Mouse (Mus musculus): ENCODE data around the gene Gm11060.

Gm11060 gene

DNA sequence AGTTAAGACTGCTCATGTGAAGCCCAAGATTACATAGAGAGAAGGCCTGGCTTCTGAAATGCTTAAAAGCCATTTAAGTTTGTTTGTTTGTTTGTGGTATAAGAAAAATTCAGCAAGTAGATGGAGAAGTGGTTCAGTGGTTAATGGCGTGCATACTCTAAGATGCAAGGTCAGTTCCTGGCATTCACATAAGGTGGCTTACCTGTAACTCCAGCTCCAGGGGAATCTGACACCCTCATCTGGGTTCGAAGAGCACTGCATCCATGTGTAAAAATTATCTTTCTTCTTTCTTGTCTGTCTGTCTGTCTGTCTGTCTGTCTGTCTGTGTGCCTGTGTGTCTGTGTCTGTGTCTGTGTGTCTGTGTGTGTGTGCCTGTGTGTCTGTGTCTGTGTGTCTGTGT lies at the start of gene Gm11060:
Gm11060 (plus strand) TSS at position 301 of the 400 bp plus-strand sequence.
- no peak for DNase-seq (ENCODE audit: low read depth, low spot score)

DNA sequence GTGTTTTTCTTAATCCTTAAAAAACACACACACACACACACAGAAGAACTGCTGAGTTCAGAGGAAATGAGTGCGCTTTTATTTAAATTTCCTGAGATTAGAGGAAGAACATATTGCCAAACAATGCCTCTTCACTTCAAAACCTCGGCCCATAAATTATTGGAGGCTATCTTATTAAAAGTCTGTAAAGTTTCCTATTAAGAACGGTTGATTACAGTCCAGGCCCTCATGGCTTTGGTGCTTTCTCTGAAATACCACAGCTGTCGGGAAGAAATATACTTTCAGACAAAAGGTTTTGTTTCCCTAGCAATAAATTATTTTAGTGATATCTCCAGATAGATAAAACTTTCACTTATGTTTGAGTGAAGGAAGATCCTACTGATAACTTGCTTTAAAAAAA lies 48.7 kb upstream of the Gm11060 start:
- DNase-seq (ENCODE audit: low read depth, low spot score): no peak

DNA sequence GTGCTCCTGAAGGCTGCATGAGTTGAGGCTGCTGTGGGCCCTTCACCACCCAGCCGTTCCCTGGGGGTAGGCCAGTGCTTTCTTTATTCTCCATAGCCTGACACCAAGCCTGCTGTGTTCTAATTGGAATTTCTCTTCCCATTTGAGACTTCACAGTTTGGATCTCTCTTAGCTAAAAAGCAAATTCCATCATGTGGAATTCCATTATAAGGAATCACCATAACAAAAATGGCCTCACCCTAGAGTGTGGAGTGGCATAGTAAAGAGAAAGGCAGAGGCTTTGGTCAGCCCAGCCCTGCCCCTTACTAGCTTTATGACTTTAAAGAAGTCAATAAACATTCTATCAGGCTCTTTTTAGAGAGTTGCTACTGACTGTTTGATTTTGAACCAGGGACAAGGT lies 43.5 kb upstream of the Gm11060 start:
- DNase-seq (ENCODE audit: low read depth, low spot score): peak; percentile 92

DNA sequence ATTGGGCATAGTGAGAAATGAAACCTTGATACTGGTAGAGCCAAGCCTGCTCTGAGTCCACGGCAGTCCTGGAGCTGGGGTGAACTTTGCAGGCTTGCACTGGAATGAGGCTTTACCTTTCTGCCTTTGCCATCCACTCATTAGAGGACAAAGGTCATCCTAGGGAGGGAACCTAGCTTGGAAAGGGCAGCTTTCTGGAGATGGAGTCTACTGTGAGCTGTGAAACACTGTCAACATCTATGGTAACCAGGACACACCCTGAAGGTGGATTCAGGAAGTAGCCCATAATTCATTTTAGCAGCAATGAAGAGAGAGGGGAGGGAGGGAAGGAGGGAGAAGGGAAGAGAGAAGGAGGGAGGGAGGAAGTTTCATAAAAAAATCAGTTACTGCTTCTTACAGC lies 36.3 kb upstream of the Gm11060 start:
- no peak for DNase-seq (ENCODE audit: low read depth, low spot score)

DNA sequence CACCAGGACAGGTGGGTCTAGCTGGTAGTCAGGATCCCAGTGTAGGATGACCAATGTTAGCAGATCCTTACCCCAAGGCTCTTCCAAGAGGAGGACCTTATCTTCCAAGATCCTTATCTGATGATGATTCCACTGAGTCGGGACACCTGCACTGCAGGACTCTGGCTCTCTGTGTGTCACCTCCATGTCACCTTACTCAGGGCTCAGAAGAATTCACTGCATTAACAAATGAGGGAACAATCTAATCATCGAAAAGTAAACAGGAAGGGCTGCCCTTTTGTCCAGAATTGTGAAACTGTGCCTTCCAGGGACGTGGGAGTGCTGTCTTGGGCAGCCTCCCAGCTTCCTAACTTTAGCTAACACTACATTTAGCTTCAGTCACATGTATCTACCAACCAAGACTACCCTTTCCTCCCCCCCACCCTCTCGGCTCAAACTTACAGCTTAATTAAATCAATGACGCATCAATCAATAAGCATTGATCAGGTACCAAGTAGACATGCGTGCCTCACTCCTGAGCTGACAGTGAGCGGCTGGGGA lies 33.2 kb upstream of the Gm11060 start:
- no peak for DNase-seq (ENCODE audit: low read depth, low spot score)

DNA sequence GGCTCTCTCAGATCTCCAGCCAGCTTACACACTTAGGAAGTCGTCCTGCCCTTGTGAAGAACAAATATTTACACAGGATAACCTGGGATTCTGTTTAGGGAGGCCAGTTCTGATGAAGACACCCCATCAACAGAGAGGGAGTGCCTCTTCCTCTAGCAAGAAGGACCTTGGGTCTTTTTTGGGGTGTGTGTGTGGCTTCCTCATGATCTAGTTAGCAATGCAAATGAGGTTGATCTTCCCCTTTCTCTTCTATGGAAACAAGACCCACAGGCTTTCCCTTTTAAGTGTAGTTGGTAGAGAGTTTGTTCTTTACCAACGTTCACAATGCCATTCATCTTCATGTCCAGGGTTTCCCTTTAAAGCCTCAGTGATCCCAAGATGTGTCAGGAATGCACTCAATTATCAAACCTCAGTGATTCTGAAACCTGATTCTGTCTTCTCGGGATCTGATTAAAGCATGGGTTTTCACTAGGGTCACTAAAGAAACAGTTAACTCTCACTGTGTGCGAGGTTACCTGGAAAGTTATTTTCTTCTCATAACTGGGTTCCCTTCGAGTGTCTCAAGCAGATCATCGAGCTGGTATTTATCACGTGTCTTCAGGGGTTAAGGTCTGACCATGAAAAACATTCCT lies 29.0 kb upstream of the Gm11060 start:
- DNase-seq (ENCODE audit: low read depth, low spot score): no peak

DNA sequence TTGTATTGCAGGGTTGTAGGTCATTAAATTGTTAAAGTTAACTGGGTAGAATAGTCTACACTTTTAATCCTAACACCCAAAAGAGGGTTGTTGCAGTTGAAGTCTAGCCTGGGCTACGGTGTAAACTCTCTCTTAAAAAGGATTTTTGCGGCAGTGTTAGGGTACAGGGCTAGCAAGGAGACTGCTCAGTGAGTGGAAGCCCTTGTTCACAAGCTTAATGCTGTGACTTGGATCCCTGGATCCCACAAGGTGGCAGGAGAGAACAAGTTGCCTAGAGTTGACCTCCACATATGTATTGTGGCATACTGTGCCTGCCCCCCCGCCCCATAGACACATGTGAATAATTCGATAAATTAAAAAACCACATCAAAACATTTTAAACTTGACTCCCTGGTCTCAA lies 19.3 kb upstream of the Gm11060 start:
- no peak for DNase-seq (ENCODE audit: low read depth, low spot score)

DNA sequence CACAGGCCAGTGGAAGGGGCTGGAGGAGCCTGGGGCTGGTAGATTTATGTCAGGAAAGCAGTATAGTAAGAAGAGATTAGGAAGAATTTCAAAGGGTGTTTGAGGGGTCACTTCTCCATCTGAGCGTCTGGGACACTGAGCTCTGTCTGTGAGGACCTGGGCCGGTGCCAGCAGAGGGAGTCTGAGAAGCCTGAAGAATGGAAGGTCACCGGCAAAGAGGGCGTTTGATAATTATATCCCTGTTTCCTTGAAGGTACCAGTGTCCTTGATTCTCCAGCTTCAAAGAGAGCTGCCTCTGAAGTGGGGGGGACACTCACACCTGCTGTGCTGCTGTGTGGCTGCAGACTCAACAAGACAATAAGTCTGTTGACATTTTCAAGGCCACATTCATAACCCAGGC lies 17.6 kb upstream of the Gm11060 start:
- no peak for DNase-seq (ENCODE audit: low read depth, low spot score)

DNA sequence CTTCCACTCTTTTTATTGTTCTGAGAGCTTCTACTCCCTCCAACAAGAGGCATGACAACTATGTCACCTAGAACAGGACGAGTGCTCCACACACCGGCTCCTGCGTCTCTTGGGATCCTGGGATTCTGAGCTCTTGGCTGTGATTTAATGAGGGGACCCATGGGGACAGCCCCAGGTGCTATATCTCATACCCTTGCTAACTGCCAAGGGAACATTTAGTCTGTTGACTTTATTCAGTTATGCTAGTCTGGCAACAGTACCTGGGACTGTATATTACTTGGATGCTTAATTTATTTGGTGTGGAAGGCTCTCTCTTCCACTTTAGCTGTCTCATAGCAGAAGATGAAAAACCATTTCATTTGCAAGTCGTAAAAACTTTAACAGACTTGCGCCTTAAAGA lies 16.0 kb upstream of the Gm11060 start:
- no peak for DNase-seq (ENCODE audit: low read depth, low spot score)

DNA sequence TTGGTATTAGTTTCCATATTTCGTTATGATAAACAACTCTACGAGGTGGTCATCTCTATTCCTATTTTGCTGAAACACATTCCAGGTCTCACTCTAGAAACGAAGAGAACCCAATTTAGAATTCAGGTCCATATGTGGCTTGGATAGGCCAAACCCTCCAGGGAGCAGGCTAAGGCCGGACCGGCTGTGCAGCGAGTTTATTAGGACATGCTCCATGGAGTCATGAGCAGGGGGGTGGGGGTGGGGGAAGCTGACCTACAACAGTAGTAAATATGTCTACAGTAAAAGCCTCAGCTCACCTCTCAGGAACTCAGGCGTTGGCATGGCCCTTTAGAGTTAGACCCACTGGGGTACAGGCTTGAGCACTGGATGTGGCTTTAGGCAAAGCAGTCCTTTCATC lies 14.7 kb upstream of the Gm11060 start:
- no peak for DNase-seq (ENCODE audit: low read depth, low spot score)

DNA sequence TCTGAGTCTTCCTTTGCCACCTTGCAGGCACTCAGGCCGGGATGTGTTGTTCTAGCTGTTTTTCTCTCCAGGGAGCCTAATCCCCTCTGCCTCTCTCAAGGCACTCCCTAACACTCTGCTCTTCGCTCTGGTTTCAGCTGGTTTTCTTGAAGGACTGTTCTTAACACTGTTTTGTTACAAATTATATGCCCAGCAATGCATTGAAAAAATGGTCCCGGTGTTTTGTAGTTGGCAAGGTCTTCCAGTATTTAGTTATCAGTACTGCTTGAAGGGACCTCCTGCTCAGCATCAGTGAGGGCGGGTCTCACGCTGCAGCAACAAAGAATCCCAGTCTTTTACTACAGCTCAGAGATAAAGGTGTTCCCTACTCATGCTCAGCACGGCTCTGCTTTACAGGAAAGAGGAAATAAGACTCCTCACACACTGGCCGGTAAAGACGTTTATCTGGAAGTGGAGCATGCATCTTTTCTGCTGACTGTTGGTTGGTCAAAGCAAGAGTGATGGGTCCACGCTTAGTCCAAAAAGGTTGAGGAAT lies 9.5 kb upstream of the Gm11060 start:
- peak; percentile 52 for DNase-seq (ENCODE audit: low read depth, low spot score)

DNA sequence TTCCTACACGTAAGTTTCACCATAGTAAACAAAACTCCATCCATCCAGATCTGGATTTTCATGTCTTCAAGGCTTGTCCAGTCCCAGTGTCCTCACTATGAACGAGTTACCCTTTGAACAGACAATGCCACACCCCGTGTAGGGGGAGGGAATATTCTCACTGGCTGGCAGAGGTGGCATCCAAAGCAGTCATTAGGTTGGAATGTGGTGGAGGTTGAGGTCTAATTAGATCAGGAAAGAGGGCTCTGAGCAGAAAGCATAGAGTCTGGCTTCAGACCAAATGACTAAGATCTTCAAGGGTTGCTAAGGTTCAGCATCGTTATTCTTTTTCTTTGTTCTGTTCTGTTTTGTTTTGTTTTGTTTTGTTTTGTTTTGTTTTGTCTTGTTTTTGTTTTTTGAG lies 7.8 kb upstream of the Gm11060 start:
- DNase-seq (ENCODE audit: low read depth, low spot score): no peak

DNA sequence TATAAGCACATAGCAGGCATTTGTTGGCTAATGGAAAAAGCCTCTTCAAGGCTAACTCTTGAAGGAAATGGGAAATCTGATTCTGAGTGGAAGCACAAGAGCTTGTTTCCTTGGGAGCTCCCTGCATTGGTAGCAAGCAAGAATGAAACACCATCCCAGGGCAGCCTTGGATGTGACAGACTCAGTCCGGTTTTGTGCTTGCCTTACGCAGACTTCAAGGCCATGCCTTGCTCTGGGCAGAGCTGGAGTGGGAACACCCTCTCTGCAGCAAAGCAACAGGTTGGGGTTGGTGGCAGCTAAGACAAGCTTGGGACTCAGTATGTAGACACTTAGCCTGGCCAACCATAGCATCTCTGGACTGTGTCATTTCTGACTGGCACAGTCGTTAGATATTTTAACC lies 5.7 kb upstream of the Gm11060 start:
- no peak for DNase-seq (ENCODE audit: low read depth, low spot score)

DNA sequence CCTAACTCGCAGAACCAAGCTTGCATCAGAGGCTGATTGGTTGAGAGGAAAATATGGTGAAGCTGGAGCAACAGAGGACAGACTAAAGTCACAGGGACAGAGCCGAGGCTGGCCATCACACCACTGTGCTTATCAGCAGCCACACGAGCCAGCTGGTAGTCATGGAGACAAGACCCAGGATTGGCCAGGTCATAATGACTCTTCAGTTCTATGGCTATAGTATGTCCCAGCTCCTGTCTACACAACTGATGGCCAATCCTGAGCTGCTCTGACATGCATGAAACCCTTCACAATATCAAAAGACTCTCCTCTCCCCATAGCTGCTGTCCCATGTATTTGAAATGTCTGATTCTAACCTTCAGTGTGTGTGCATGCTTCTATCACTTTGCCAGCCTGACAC lies 3.8 kb upstream of the Gm11060 start:
- DNase-seq (ENCODE audit: low read depth, low spot score): no peak

DNA sequence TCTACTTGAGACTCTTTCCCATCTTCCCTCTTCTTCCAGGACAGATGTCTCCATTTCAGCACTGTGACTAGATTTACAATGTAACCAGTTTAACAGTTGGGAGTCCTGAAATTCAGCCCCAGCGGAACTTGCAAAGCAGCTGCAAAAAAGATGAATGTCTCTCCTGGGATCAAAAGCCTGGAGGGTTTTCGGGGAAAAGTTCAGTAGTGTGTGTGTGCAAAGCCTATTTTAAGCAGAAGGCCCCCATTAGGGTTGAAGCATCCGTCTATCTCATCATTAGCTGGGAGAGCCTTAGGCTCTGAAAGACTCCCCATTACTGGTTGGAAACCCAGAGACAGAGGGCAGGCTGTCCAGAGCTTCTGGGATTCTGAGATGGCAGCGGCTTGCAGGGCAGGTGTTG lies 2.7 kb upstream of the Gm11060 start:
- DNase-seq (ENCODE audit: low read depth, low spot score): no peak

DNA sequence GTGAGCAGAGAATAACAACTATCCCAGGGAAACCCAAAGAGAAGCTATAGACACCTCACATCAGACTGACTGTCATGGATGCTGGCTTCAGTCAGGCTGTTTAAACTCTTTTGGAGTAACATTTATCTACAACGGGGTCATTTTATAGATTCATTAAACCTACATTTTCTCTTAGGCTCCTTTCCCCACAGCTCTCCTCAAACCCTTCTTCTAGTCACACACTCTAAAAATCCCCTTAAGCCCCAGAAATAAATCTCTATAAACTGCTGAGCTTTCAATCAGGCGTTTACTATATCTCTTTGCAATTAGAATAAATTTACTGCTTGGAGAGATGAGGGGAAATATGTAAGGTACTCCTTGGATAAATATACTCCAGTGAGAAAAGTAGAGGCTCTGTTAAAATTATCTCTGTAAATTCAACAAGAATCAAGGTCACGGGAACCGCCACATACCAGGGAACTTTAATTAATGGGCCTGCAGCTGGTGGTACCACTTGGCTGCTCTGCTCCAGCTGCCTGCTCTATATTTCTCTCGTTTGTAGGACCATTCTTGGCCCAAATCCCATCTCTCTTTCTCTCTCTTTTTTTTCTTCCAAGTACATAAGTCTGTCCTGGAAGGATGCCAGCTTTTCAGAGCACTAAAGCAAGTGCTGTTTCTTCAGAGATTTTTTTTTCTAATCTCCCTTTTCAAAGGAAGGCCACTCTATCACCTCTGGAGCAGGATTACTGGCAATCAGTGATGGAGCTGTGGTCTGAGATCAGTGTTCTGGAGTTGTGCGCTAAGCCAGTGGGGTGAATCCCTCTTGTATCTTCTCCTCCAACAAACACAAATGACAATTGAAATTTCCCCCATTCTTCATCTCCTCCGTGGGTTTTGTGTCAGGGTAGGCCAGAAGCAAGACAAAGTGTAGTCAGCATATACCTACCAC lies 2.0 kb upstream of the Gm11060 start:
- DNase-seq (ENCODE audit: low read depth, low spot score): no peak

DNA sequence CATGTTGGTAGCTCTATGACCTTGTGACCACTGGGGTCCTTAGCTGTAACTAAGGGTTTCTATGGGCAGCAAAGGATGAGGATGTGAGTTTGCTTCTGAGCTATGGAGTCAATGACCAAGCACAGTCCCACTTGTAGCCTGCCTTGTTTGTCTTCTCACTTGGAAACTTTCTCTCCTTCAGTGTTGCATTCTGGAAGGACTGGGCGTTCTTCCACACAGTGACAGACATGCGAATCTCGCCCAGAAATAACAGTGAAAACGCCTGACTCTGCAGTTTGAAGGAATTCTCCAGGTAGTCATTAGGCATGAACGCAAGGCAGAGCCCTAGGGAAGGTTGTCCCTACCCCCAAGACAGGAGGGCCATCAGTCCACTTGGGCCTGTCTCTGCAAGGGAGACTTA lies 827 bp upstream of the Gm11060 start:
- DNase-seq (ENCODE audit: low read depth, low spot score): no peak

DNA sequence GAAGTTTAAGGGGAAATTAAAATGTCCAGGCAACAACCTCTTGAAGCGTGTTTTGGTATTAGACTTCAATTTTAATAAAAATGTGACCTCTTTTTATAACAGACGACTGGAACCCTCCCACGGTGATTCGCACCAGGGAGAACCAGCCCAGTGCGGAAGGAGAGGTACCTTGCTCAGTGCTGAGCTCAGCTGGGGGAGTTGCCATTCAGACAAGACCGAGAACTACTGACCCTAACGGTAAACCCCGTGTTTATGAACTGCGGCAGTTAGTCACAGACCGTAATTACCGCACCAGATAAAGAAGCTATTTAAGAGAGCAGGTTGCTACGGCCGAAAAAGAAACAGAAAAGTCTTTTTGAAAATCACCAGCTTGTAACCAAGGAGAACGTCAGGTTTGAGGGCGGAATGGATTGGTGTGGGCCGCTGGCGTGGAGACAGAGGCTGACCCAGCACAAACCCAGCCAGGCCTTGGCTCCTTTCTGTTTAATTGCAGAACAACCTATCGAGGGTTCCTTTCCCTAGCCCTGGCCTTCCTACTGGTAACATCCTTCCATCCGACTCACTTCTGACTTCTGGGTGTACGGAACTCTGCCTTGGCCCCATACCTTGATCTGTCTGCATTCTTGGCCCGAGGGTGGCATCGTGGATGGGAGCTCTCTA lies 5.6 kb downstream of the Gm11060 start:
- peak; percentile 26 for DNase-seq (ENCODE audit: low read depth, low spot score)

DNA sequence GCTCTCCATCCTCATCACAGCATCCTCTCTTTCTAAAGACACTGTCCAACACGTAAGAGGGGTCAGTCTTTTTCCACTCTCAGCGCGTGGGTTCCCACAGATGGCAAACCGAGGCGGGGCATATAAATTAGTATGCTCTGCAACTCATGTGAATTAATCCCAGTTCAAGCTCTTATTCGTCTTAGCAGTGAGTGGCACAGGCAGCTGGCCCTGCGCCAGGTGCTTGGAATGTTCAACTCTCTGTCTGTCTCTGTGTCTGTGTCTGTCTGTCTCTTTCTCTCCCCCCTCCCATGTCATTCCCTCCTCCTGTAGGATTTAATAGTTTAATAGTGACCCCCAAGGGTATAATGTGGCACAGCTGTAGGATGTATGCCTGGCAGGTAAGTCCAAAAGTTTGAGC lies 7.6 kb downstream of the Gm11060 start:
- no peak for DNase-seq (ENCODE audit: low read depth, low spot score)

DNA sequence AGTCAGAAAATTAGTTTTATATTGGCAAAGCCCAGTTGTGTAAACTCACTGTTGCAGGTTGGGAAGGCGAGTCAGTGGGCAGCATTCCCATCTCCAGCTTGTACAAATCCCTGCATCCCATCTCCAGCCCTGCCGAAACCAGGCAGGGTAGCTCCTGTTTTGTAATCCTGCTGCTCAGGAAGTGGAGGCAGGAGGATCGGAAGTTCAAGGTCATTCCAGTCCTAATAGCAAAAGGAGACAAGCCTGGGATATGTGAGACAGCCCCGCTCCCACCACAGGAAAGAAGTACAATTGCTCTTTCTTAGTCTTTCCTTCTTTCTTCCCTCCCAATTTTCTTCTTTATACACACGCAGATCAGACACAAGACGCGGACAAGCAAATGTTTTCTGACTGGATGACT lies 8.7 kb downstream of the Gm11060 start:
- peak; percentile 84 for DNase-seq (ENCODE audit: low read depth, low spot score)

DNA sequence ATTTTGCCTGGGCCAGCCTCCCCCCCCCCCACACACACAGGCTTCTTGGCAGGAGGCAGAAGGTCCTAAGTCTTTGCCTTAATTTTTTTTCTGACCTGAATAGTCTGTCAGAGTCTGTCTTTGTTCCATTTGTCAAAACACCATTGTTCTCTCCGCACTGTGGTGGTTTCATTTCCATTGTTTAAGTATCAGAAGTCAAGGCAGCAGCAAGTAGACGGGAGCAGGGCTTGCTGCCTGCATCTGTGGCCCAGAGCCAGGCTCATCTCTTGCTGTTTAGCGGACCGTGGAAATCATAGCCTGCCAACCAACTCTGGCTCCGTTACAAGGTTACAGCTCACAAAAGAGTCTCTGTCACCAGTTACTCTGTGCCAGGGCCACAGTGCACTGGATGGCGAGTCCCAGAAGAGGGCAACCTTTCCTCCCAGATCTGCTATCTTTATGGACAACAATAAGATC lies 16.9 kb downstream of the Gm11060 start:
- peak; percentile 83 for DNase-seq (ENCODE audit: low read depth, low spot score)

DNA sequence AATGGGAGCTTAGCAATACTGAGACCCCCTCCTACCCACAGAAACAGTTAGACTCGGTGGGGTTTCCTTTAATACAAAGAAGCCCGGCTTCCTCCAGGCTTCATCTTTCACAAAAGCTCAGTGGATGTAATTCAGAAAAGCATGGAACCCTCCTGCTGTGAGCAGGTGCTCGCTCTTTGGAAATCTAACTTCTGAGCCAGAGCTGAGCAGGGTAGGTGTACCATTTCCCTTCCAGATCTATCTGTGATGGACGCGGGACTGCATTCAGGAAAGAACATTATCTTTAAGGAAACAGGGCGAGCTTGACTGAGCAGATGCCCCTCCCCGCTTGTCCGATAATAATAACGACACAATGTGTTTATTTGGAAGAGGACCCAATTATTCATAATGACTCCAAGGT lies 22.3 kb downstream of the Gm11060 start:
- peak; percentile 93 for DNase-seq (ENCODE audit: low read depth, low spot score)
